Mouse (Mus musculus): ENCODE measurements at regions not wholly inside any gene's neighbourhood (a gene's known extent, or its start where the extent isn't known, plus 50 kb on each side); places are given as distances from the start of the nearest gene placed in this dataset.

DNA sequence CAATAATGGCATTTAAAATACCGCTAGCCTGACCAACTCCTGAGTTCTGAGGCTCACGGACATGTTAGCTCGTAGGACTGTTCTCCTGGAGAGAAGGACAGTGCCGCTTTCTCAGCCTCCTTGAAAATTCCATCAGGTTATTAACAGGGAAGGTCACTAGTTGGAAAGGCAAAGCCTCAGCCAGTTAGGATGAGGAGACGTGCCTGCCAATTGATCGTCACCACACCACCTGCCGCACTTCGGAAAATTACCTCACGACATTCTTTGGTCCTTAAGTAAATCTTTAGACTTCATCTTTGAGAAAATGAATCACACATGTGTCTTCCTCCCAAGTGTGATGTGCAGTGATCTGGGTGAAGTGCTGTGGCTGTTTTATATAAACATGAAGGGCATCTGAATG, 347.8 kb upstream of the Nfe2l3 start:
- TF ChIP-seq CTCF (IDR thresholded peaks at IDR 0.05) (no peak), EP300 (IDR thresholded peaks at IDR 0.05) (no peak)

Measured in lung, postnatal 0 days (tissue).